In genomic region chr11:59919401-59919800, GRCm38 (mm10) we compare ENCODE assay signal across 31 mouse cellular contexts. TPM values are rescaled to one million over a fixed set of nuclear protein-coding genes. Genes with fewer than 3 reads are reported as not detected.
DNase-seq lines count a peak whose midpoint lies in the region; ATAC-seq lines count a peak whose summit lies in the region.
"Had no signal": no experiment of that assay in that cellular context is flagged by ENCODE, and none has a peak within 500 bp of the region (broad histone marks: within the 10 kb centered on the region; RNA-seq: fewer than 3 reads in every experiment).

No protein-coding gene starts in this region.

- intact Hi-C loops in heart, postnatal 25 days (cut with DNase I), result no loop called here

- H3K9me3 ChIP-seq in heart, embryonic 13.5 days, result no peaks in the 10 kb centered on the region
- no peaks in the 10 kb centered on the region for H3K9me3 ChIP-seq in liver, embryonic 16.5 days (replicated peaks; ENCODE audit: control insufficient read depth, low read length)
- H3K9me3 ChIP-seq in midbrain, embryonic 15.5 days, result no peaks in the 10 kb centered on the region
- H3K9me3 ChIP-seq: embryonic facial prominence, embryonic 12.5 days; heart, embryonic 10.5 days; hindbrain, embryonic 10.5 days; hindbrain, embryonic 15.5 days; kidney, embryonic 15.5 days; limb, embryonic 12.5 days; neural tube, embryonic 12.5 days had no signal

- no peaks in the 10 kb centered on the region for H3K36me3 ChIP-seq in heart, embryonic 13.5 days
- H3K36me3 ChIP-seq in liver, embryonic 16.5 days (ENCODE audit: control insufficient read depth, insufficient read depth), result no peaks in the 10 kb centered on the region
- no peaks in the 10 kb centered on the region for H3K36me3 ChIP-seq in midbrain, embryonic 15.5 days (replicated peaks)
- H3K36me3 ChIP-seq: embryonic facial prominence, embryonic 12.5 days; heart, embryonic 10.5 days; hindbrain, embryonic 10.5 days; hindbrain, embryonic 15.5 days; kidney, embryonic 15.5 days; limb, embryonic 12.5 days; neural tube, embryonic 12.5 days had no signal

- no peak overlapping the region for H3K4me3 ChIP-seq in heart, embryonic 13.5 days
- no peak overlapping the region for H3K4me3 ChIP-seq in liver, embryonic 16.5 days (ENCODE audit: low read depth, low read length)
- H3K4me3 ChIP-seq in midbrain, embryonic 15.5 days, result no peak overlapping the region
- H3K4me3 ChIP-seq: embryonic facial prominence, embryonic 12.5 days; heart, embryonic 10.5 days; hindbrain, embryonic 10.5 days; hindbrain, embryonic 15.5 days; kidney, embryonic 15.5 days; limb, embryonic 12.5 days; myocyte; neural tube, embryonic 12.5 days had no signal

- DNase-seq in heart, postnatal 25 days (ENCODE audit: low spot score), result no peak
- DNase-seq in cerebellum, adult 8-10 months, result no peak
- DNase-seq in left cerebral cortex, adult 8-10 months (ENCODE audit: low spot score in 2 of 2), result no peak
- DNase-seq: adrenal gland, postnatal 25 days; cerebellum, adult 9-10 months; cerebellum, postnatal 36 days; embryo, embryonic 11 days; gastrocnemius, postnatal 10 days; kidney, adult 11 months; kidney, postnatal 25 days; lung, adult 2 months; lung, postnatal 14 days; right cerebral cortex, postnatal 4 days; thymus, adult 18-20 months; thymus, postnatal 36 days had no signal

- no peak overlapping the region for H3K9ac ChIP-seq in heart, embryonic 13.5 days
- no peak overlapping the region for H3K9ac ChIP-seq in liver, embryonic 16.5 days (ENCODE audit: low read depth, low read length)
- H3K9ac ChIP-seq in midbrain, embryonic 15.5 days, result no peak overlapping the region
- H3K9ac ChIP-seq: embryonic facial prominence, embryonic 12.5 days; hindbrain, embryonic 15.5 days; kidney, embryonic 15.5 days; limb, embryonic 12.5 days; neural tube, embryonic 12.5 days had no signal

- H3K4me2 ChIP-seq in heart, embryonic 13.5 days, result no peak overlapping the region
- peak overlapping the region; percentile 35; the same call in 1 of the 2 replicates for H3K4me2 ChIP-seq in liver, embryonic 16.5 days (ENCODE audit: low read depth, low read length)
- H3K4me2 ChIP-seq in midbrain, embryonic 15.5 days, result no peak overlapping the region
- H3K4me2 ChIP-seq: embryonic facial prominence, embryonic 12.5 days; hindbrain, embryonic 15.5 days; kidney, embryonic 15.5 days; limb, embryonic 12.5 days; midbrain, embryonic 11.5 days; neural tube, embryonic 12.5 days had no signal

- 0 out of 2 replicates have a peak overlapping the region, but pooled peaks have one; percentile 44 for H3K27ac ChIP-seq in heart, embryonic 13.5 days (replicated peaks)
- peak overlapping the region; percentile 68 for H3K27ac ChIP-seq in liver, embryonic 16.5 days (ENCODE audit: low read length)
- H3K27ac ChIP-seq in midbrain, embryonic 15.5 days, result no peak overlapping the region
- H3K27ac ChIP-seq: embryonic facial prominence, embryonic 12.5 days; heart, embryonic 10.5 days; hindbrain, embryonic 10.5 days; hindbrain, embryonic 15.5 days; kidney, embryonic 15.5 days; limb, embryonic 12.5 days; neural tube, embryonic 12.5 days; stomach, postnatal 0 days had no signal

- WGBS in heart, embryonic 13.5 days, result 32% methylated on average over 3 of the region's 3 CpGs
- WGBS in liver, embryonic 16.5 days (ENCODE audit: insufficient replicate concordance), result 19% methylated on average over 3 of the region's 3 CpGs
- 61% methylated on average over 3 of the region's 3 CpGs for WGBS in midbrain, embryonic 15.5 days

- H3K4me1 ChIP-seq in heart, embryonic 13.5 days, result peaks cover 47% of the 10 kb centered on the region
- peaks cover 26% of the 10 kb centered on the region for H3K4me1 ChIP-seq in liver, embryonic 16.5 days (ENCODE audit: control insufficient read depth, low read depth, low read length)
- no peaks in the 10 kb centered on the region for H3K4me1 ChIP-seq in midbrain, embryonic 15.5 days
- H3K4me1 ChIP-seq: embryonic facial prominence, embryonic 12.5 days; hindbrain, embryonic 15.5 days; neural tube, embryonic 12.5 days had no signal

- no peaks in the 10 kb centered on the region for H3K27me3 ChIP-seq in heart, embryonic 13.5 days (replicated peaks)
- no peaks in the 10 kb centered on the region for H3K27me3 ChIP-seq in liver, embryonic 16.5 days (ENCODE audit: control insufficient read depth, insufficient read depth, low read depth, low read length)
- no peaks in the 10 kb centered on the region for H3K27me3 ChIP-seq in midbrain, embryonic 15.5 days (replicated peaks)
- H3K27me3 ChIP-seq: embryonic facial prominence, embryonic 12.5 days; hindbrain, embryonic 15.5 days; kidney, embryonic 15.5 days; neural tube, embryonic 12.5 days had no signal

- ATAC-seq in heart, embryonic 13.5 days (ENCODE audit: extremely low read depth, insufficient number of reproducible peaks, low FRiP score, low TSS enrichment), result no peak
- ATAC-seq in erythroid progenitor cell, adult 5-6 weeks (replicated peaks; ENCODE audit: low FRiP score, poor library complexity, severe bottlenecking), result peak; percentile 48; the same call in 1 of the 2 replicates
- ATAC-seq in liver, embryonic 16.5 days (ENCODE audit: low read depth), result peak; percentile 64
- ATAC-seq in midbrain, embryonic 15.5 days (replicated peaks), result no peak
- ATAC-seq: forebrain, embryonic 16.5 days; inflammation-experienced regulatory T-cells, adult 6 months had no signal

RNA-seq across cellular contexts. Expression of gene Med9, which starts 28.6 kb away (rescaled TPM):
- polyA plus RNA-seq in heart, embryonic 13.5 days (2015; fragmentation: Nextera tagmentation; extraction: Ambion mirVana), result 42.6 and 48.2 TPM in 2 replicates
- 10 to 100 TPM; 23.5 to 24.7 TPM for total RNA-seq in heart, postnatal 25 days (2021)
- total RNA-seq in erythroid progenitor cell, adult 5-6 weeks (2015; ENCODE audit: low replicate concordance), result 12.2 and 13.3 TPM in 2 replicates
- total RNA-seq in erythroid progenitor cell, adult 5-6 weeks (2017; ENCODE audit: low replicate concordance), result 9.6 and 13.5 TPM in 2 replicates
- polyA plus RNA-seq in liver, embryonic 16.5 days (2015; fragmentation: Nextera tagmentation; extraction: Ambion mirVana), result 17.6 and 17.7 TPM in 2 replicates
- total RNA-seq in left cerebral cortex, adult 8-10 months (2022), result 10 to 100 TPM; 40.9 to 45.4 (median 42.7) TPM
- polyA plus RNA-seq in midbrain, embryonic 15.5 days (2015; fragmentation: Nextera tagmentation; extraction: Ambion mirVana), result 32.4 and 33.7 TPM in 2 replicates

RNA-seq across cellular contexts. Expression of gene Rasd1, which starts 45.3 kb away (rescaled TPM):
- polyA plus RNA-seq in heart, embryonic 13.5 days (2015; fragmentation: Nextera tagmentation; extraction: Ambion mirVana), result 8.0 and 8.3 TPM in 2 replicates
- 1 to 10 TPM; 6.4 to 6.5 TPM for total RNA-seq in heart, postnatal 25 days (2021)
- not detected in 2 replicates for total RNA-seq in erythroid progenitor cell, adult 5-6 weeks (2015; ENCODE audit: low replicate concordance)
- not detected in 2 replicates for total RNA-seq in erythroid progenitor cell, adult 5-6 weeks (2017; ENCODE audit: low replicate concordance)
- 1.6 and 1.7 TPM in 2 replicates for polyA plus RNA-seq in liver, embryonic 16.5 days (2015; fragmentation: Nextera tagmentation; extraction: Ambion mirVana)
- total RNA-seq in left cerebral cortex, adult 8-10 months (2022), result 10 to 100 TPM in 2 of 4 experiments, 1 to 10 TPM in 2; 5.3 to 10.5 (median 9.3) TPM
- 1.2 and 1.6 TPM in 2 replicates for polyA plus RNA-seq in midbrain, embryonic 15.5 days (2015; fragmentation: Nextera tagmentation; extraction: Ambion mirVana)

Comparison
In these comparisons a context has a peak if more than half of its experiments do, and no peak if none do; other contexts are left out.
1. ATAC-seq: peak in erythroid progenitor cell, adult 5-6 weeks (single experiment) and liver, embryonic 16.5 days (single experiment); none in heart, embryonic 13.5 days (single experiment) and midbrain, embryonic 15.5 days (single experiment).
2. RNA of gene Rasd1, which starts 45.3 kb away (total RNA-seq): 5.3 to 10.5 TPM in left cerebral cortex, adult 8-10 months and 6.4 to 6.5 TPM in heart, postnatal 25 days; not detected in erythroid progenitor cell, adult 5-6 weeks; every median in the first group is over 4 times any median in the second.